ENCODE assay signal across 8 mouse cellular contexts in the genomic region with DNA sequence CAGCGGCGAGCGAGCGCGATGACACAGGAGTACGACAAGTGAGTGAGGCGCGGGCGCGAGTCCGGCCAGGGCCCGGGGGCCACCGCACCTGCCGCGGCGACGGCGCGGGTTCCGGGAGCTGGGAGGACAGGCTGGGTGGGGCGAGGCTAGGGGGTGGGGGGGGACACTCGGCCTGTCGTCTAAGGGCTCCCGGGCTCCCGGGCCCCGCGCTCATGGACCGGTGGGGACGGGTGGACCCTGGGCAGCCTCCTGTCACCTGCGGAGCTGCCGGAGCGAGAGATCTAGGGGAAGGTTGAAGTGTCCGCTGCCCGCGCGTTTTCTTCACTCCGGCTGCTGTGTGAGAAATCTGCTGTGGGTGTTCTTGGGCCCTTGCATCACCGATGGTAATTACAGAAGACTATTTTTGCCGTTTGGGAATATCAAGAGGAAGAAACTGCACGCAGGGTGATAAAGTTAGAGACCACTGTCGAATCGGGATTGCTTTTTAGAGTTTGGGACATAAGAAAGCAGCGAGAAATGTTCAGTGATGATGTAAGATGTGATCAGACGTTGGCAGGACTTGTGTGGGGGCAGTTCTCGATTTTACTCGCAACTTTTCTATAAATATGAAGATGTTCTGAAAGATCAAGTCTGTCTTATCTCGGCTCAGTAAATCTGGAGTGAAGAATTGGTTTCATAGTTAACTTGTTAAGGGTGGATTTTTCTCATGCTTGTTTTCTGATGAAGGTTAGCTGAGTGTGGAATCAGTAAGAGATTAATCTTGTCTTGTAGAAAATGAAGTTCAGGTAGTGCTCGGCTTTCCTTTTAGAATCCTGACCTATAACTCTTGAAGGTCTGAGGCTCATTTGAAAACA. TPM values are rescaled to one million over a fixed set of nuclear protein-coding genes. Genes with fewer than 3 reads are reported as not detected.
DNase-seq lines count a peak whose midpoint lies in the region; ATAC-seq and TF ChIP-seq lines count a peak whose summit lies in the region.

No protein-coding gene starts in this region.

- WGBS in heart, embryonic 12.5 days: 4% methylated on average over 45 of the region's 48 CpGs
- 5% methylated on average over 45 of the region's 48 CpGs for WGBS in embryonic facial prominence, embryonic 15.5 days
- WGBS in limb, embryonic 11.5 days: 6% methylated on average over 46 of the region's 48 CpGs
- 6% methylated on average over 39 of the region's 48 CpGs for WGBS in neural tube, embryonic 15.5 days

- H3K27ac ChIP-seq in heart, embryonic 12.5 days (ENCODE audit: poor library complexity, severe bottlenecking): peak overlapping the region; percentile 63
- H3K27ac ChIP-seq in CH12.LX (ENCODE audit: insufficient read depth, low read depth): no peak overlapping the region
- peak overlapping the region; percentile 53 for H3K27ac ChIP-seq in embryonic facial prominence, embryonic 15.5 days (replicated peaks)
- no peak overlapping the region for H3K27ac ChIP-seq in limb, embryonic 11.5 days (replicated peaks; ENCODE audit: low read depth, low read length)
- H3K27ac ChIP-seq in neural tube, embryonic 15.5 days (replicated peaks): no peak overlapping the region

- peaks cover 13% of the 10 kb centered on the region for H3K27me3 ChIP-seq in heart, embryonic 12.5 days (replicated peaks)
- peaks cover 18% of the 10 kb centered on the region for H3K27me3 ChIP-seq in CH12.LX (replicated peaks)
- H3K27me3 ChIP-seq in embryonic facial prominence, embryonic 15.5 days: peaks cover 17% of the 10 kb centered on the region
- H3K27me3 ChIP-seq in limb, embryonic 11.5 days (ENCODE audit: control insufficient read depth, insufficient read depth, low read length): peaks cover 12% of the 10 kb centered on the region
- peaks cover 31% of the 10 kb centered on the region for H3K27me3 ChIP-seq in neural tube, embryonic 15.5 days (replicated peaks)

- no peak for TF ChIP-seq EP300 in CH12.LX (IDR thresholded peaks at IDR 0.05; ENCODE audit: low read length)

- peak overlapping the region; percentile 86 for H3K4me2 ChIP-seq in heart, embryonic 12.5 days
- peak overlapping the region; percentile 88 for H3K4me2 ChIP-seq in CH12.LX (ENCODE audit: insufficient read depth, low read depth, poor library complexity, severe bottlenecking)
- H3K4me2 ChIP-seq in embryonic facial prominence, embryonic 15.5 days (replicated peaks): peak overlapping the region; percentile 86
- peak overlapping the region; percentile 87 for H3K4me2 ChIP-seq in limb, embryonic 11.5 days (ENCODE audit: low read depth, severe bottlenecking)
- H3K4me2 ChIP-seq in neural tube, embryonic 15.5 days: peak overlapping the region; percentile 86

- peak overlapping the region; percentile 71 for H3K4me3 ChIP-seq in heart, embryonic 12.5 days
- H3K4me3 ChIP-seq in CH12.LX (replicated peaks in 1 of 3; ENCODE audit: low read depth in 2 of 3, low read length in 2 of 3, poor library complexity in 1 of 3): peak overlapping the region; percentile 55 to 81 (median 64)
- peak overlapping the region; percentile 58 for H3K4me3 ChIP-seq in embryonic facial prominence, embryonic 15.5 days (replicated peaks)
- peak overlapping the region; percentile 52 for H3K4me3 ChIP-seq in limb, embryonic 11.5 days (ENCODE audit: low read depth, low read length)
- H3K4me3 ChIP-seq in neural tube, embryonic 15.5 days (replicated peaks): peak overlapping the region; percentile 71

- peak; percentile 56 for ATAC-seq in heart, embryonic 12.5 days (ENCODE audit: insufficient number of reproducible peaks, low FRiP score)
- peak; percentile 31; the same call in 1 of the 2 replicates for ATAC-seq in embryonic facial prominence, embryonic 15.5 days (ENCODE audit: insufficient number of reproducible peaks, low FRiP score, low TSS enrichment, low read depth)
- peak; percentile 46 for ATAC-seq in limb, embryonic 11.5 days (ENCODE audit: insufficient number of reproducible peaks, low FRiP score, low TSS enrichment, low read depth)
- ATAC-seq in neural tube, embryonic 15.5 days (ENCODE audit: low FRiP score): peak; percentile 43

- no peak for TF ChIP-seq RAD21 in CH12.LX (IDR thresholded peaks at IDR 0.05; ENCODE audit: low read depth, low read length)

- no peak for DNase-seq in heart, postnatal 14 days
- DNase-seq in CH12.LX (ENCODE audit: extremely low read depth): peak; percentile 3
- peak; percentile 40 for DNase-seq in limb, embryonic 11.5 days (ENCODE audit: low spot score)
- DNase-seq in layer of hippocampus, postnatal 36 days: no peak
- DNase-seq in yolk sac, embryonic 10.5 days (ENCODE audit: low spot score): no peak

- dilution Hi-C loops in CH12.LX (cut with MboI; ENCODE audit: extremely low pct_ligation_motif_present, extremely low pct_unique_long_range_greater_than_20kb, low sequenced_read_pairs): no loop called here

- no peak for TF ChIP-seq POLR2A in CH12.LX (IDR thresholded peaks at IDR 0.05; ENCODE audit: low read depth, low read length)

- H3K9me3 ChIP-seq in heart, embryonic 12.5 days (replicated peaks): peaks cover 3% of the 10 kb centered on the region; the same call in 1 of the 2 replicates
- no peaks in the 10 kb centered on the region for H3K9me3 ChIP-seq in CH12.LX (replicated peaks; ENCODE audit: low read length)
- no peaks in the 10 kb centered on the region for H3K9me3 ChIP-seq in embryonic facial prominence, embryonic 15.5 days (replicated peaks)
- no peaks in the 10 kb centered on the region for H3K9me3 ChIP-seq in limb, embryonic 11.5 days (ENCODE audit: control insufficient read depth, low read length)
- H3K9me3 ChIP-seq in neural tube, embryonic 15.5 days (replicated peaks): no peaks in the 10 kb centered on the region

- H3K36me3 ChIP-seq in heart, embryonic 12.5 days: peaks cover 10% of the 10 kb centered on the region
- peaks cover 9 to 15% of the 10 kb centered on the region in 2 experiments for H3K36me3 ChIP-seq in CH12.LX (replicated peaks in 1 of 2; ENCODE audit: control insufficient read depth in 1 of 2, insufficient read depth in 1 of 2, low read length in 1 of 2)
- H3K36me3 ChIP-seq in embryonic facial prominence, embryonic 15.5 days: no peaks in the 10 kb centered on the region
- H3K36me3 ChIP-seq in limb, embryonic 11.5 days (ENCODE audit: control insufficient read depth, insufficient read depth, low read length): no peaks in the 10 kb centered on the region
- no peaks in the 10 kb centered on the region for H3K36me3 ChIP-seq in neural tube, embryonic 15.5 days

- peak overlapping the region; percentile 74 for H3K9ac ChIP-seq in heart, embryonic 12.5 days
- peak overlapping the region; percentile 83 for H3K9ac ChIP-seq in CH12.LX (ENCODE audit: insufficient read depth, low read depth)
- H3K9ac ChIP-seq in embryonic facial prominence, embryonic 15.5 days: peak overlapping the region; percentile 45
- H3K9ac ChIP-seq in limb, embryonic 11.5 days (ENCODE audit: low read length): peak overlapping the region; percentile 37; the same call in 1 of the 2 replicates
- peak overlapping the region; percentile 54; the same call in 1 of the 2 replicates for H3K9ac ChIP-seq in neural tube, embryonic 15.5 days (replicated peaks)

- no peaks in the 10 kb centered on the region; the same call in 1 of the 2 replicates for H3K79me2 ChIP-seq in CH12.LX (replicated peaks; ENCODE audit: control insufficient read depth, extremely low read depth, insufficient read depth, poor library complexity, severe bottlenecking)

- in situ Hi-C loops in CH12.LX (cut with MboI; ENCODE audit: low pct_ligation_motif_present, low pct_unique_long_range_greater_than_20kb, low sequenced_read_pairs): no loop called here

- H3K4me1 ChIP-seq in heart, embryonic 12.5 days (replicated peaks): peaks cover 20% of the 10 kb centered on the region
- peaks cover 0 to 11% of the 10 kb centered on the region in 2 experiments; a peak in 1 of 4 replicates for H3K4me1 ChIP-seq in CH12.LX (ENCODE audit: control insufficient read depth in 1 of 2, insufficient read depth in 2 of 2)
- no peaks in the 10 kb centered on the region for H3K4me1 ChIP-seq in embryonic facial prominence, embryonic 15.5 days
- no peaks in the 10 kb centered on the region for H3K4me1 ChIP-seq in limb, embryonic 11.5 days (ENCODE audit: control insufficient read depth, insufficient read depth, low read length)
- H3K4me1 ChIP-seq in neural tube, embryonic 15.5 days: peaks cover 9% of the 10 kb centered on the region

- intact Hi-C loops in heart, postnatal 14 days (cut with DNase I): no loop called here

- TF ChIP-seq CTCF in CH12.LX (conservative IDR thresholded peaks at IDR 0.05 in 1 of 2, IDR thresholded peaks at IDR 0.05 in 1 of 2; ENCODE audit: low read depth in 2 of 2, low read length in 2 of 2): no peak

TF ChIP-seq in CH12.LX, 34 proteins besides CTCF, POLR2A, EP300 and RAD21:
- TF ChIP-seq KAT2A (IDR thresholded peaks at IDR 0.05; ENCODE audit: insufficient replicate concordance, low read length) (no peak), IRF4 (IDR thresholded peaks at IDR 0.05; ENCODE audit: low read depth, low read length) (no peak), MXI1 (IDR thresholded peaks at IDR 0.05; ENCODE audit: low read depth, low read length) (no peak), USF2 (conservative IDR thresholded peaks at IDR 0.05; ENCODE audit: low read depth, low read length) (no peak), E2F4 (IDR thresholded peaks at IDR 0.05; ENCODE audit: insufficient replicate concordance, low read depth, low read length) (no peak)

RNA-seq across cellular contexts. Expression of a gene that starts 0.6 kb away (rescaled TPM):
- polyA plus RNA-seq in heart, embryonic 12.5 days (2016; fragmentation: Nextera tagmentation; extraction: Ambion mirVana): 3.9 and 4.5 TPM in 2 replicates
- under 1 TPM; 0.44 to 0.84 TPM for total RNA-seq in heart, postnatal 14 days (2021)
- 1.3 and 1.6 TPM in 2 replicates for total RNA-seq in CH12.LX (2012; rRNA removed)
- total RNA-seq in CH12.LX (2014; rRNA removed): 0.54 and 0.63 TPM in 2 replicates
- 0.66 and 0.75 TPM in 2 replicates for polyA plus RNA-seq in CH12.LX (2012; ENCODE audit: insufficient read length, low read depth)
- 33.1 and 37.8 TPM in 2 replicates for polyA plus RNA-seq in embryonic facial prominence, embryonic 15.5 days (2015; fragmentation: Nextera tagmentation; extraction: Ambion mirVana)
- polyA plus RNA-seq in limb, embryonic 11.5 days (2014; fragmentation: Nextera tagmentation; extraction: Ambion mirVana): 1.5 and 1.6 TPM in 2 replicates
- 0.63 and 1.3 TPM in 2 replicates for polyA plus RNA-seq in neural tube, embryonic 15.5 days (2015; fragmentation: Nextera tagmentation; extraction: Ambion mirVana)
- 10 to 100 TPM; 25.1 to 27.7 TPM for total RNA-seq in layer of hippocampus, postnatal 36 days (2021)

Comparison
In these comparisons a context has a peak if more than half of its experiments do, and no peak if none do; other contexts are left out.
1. H3K27ac ChIP-seq: peak in heart, embryonic 12.5 days (single experiment) and embryonic facial prominence, embryonic 15.5 days (single experiment); none in CH12.LX (single experiment), limb, embryonic 11.5 days (single experiment) and neural tube, embryonic 15.5 days (single experiment).
2. DNase-seq: peak in CH12.LX (single experiment) and limb, embryonic 11.5 days (single experiment); none in heart, postnatal 14 days (0 of 2), layer of hippocampus, postnatal 36 days (0 of 2) and yolk sac, embryonic 10.5 days (single experiment).
3. Peak in every context shown above with its lines, with median percentiles within 50 percentile points of each other: ATAC-seq, H3K4me2 ChIP-seq, H3K4me3 ChIP-seq and H3K9ac ChIP-seq.